Mouse (Mus musculus): ENCODE measurements around the gene Me1. TPM values are rescaled to one million over a fixed set of nuclear protein-coding genes. Genes with fewer than 3 reads are reported as not detected.

Gene Me1
- polyA plus RNA-seq, 1 experiment from 2014 or later = 21.8 TPM

DNA sequence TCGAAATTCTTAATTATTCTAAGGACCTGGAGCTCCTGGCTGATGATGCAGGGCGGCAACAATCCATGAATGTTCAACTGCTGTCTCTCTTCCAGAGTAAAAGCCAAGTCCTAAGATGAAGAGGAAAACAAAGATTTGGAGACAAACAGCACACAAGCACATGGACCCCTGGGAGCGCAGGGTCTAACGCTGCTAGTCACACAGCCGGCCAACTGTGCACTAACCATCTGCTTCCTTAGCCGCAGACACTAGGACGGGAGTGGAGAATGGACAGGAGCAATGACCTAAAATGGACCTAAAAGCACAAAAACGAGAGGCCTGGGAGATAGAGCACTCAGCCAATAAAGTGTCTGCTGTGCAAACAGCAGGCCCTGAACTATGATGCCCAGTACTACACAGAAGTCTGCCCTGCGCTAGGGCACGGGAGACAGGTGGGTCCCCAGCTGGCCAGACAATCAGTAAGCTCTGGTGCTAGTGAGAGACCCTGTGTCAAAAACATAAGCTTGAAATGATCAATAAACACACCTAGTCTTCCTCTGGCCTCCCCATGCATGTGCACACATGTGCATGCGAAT lies 15.8 kb downstream of the Me1 start:
- no peak overlapping the region for H3K9ac ChIP-seq
- H3K4me2 ChIP-seq (replicated peaks) = no peak overlapping the region
- H3K4me1 ChIP-seq = peaks cover 14% of the 10 kb centered on the region
- no peak overlapping the region for H3K27ac ChIP-seq
- WGBS = 85% methylated on average over 11 of the region's 11 CpGs
- 0 out of 2 replicates have a peak, but pooled peaks cover 2% of the 10 kb centered on the region for H3K36me3 ChIP-seq
- ATAC-seq (ENCODE audit: low FRiP score, low read depth) = no peak
- no peaks in the 10 kb centered on the region for H3K9me3 ChIP-seq
- no peak overlapping the region for H3K4me3 ChIP-seq
- no peaks in the 10 kb centered on the region for H3K27me3 ChIP-seq

DNA sequence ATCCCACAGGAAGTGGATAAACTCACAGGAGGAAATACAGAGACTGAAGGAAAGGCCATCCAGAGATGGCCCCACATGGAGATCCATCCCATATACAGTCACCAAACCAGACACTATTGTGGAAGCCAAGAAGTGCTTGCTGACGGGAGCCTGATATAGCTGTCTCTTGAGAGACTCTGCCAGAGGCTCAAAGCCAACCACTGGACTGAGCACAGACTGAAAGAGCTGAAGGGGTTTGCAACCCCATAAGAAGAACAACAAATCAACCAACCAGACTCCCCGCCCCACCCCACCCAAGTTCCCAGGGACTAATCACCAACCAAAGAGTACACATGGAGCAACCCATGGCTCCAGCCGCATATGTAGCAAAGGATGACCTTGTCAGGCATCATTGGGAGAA lies 19.5 kb downstream of the Me1 start:
- WGBS = 92% methylated on average over 3 of the region's 3 CpGs
- Histone ChIP-seq H3K9me3 (no peaks in the 10 kb centered on the region), H3K4me3 (no peak overlapping the region), H3K4me1 (peaks cover 16% of the 10 kb centered on the region), H3K4me2 (replicated peaks) (no peak overlapping the region), H3K9ac (no peak overlapping the region), H3K27ac (no peak overlapping the region), H3K27me3 (no peaks in the 10 kb centered on the region), H3K36me3 (0 out of 2 replicates have a peak, but pooled peaks cover 2% of the 10 kb centered on the region)
- no peak for ATAC-seq (ENCODE audit: low FRiP score, low read depth)

DNA sequence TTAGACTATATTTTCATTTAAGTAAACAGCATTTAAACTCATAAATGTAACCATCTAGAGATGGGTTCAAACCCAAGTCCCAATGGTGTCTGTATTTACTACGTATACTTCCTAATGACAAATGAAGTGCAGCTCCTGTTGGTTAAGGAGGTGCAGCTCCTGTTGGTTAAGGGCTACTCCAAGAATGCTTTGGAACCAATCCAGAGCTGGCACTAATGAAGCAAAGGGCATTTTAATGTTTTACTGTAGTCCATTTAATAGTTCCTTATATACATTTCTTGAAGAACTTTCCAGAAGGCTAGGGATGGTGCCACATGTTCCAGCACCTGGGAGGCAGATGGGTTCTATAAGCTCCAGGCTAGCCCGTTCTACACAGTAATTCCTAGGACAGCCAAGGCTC lies 20.3 kb downstream of the Me1 start:
- no peaks in the 10 kb centered on the region for H3K9me3 ChIP-seq
- no peak overlapping the region for H3K9ac ChIP-seq
- no peak overlapping the region for H3K4me2 ChIP-seq (replicated peaks)
- no peak for ATAC-seq (ENCODE audit: low FRiP score, low read depth)
- H3K27me3 ChIP-seq = no peaks in the 10 kb centered on the region
- H3K4me1 ChIP-seq = peaks cover 16% of the 10 kb centered on the region
- WGBS = 78% methylated on average over 2 of the region's 2 CpGs
- 0 out of 2 replicates have a peak, but pooled peaks cover 2% of the 10 kb centered on the region for H3K36me3 ChIP-seq
- no peak overlapping the region for H3K4me3 ChIP-seq
- H3K27ac ChIP-seq = no peak overlapping the region

DNA sequence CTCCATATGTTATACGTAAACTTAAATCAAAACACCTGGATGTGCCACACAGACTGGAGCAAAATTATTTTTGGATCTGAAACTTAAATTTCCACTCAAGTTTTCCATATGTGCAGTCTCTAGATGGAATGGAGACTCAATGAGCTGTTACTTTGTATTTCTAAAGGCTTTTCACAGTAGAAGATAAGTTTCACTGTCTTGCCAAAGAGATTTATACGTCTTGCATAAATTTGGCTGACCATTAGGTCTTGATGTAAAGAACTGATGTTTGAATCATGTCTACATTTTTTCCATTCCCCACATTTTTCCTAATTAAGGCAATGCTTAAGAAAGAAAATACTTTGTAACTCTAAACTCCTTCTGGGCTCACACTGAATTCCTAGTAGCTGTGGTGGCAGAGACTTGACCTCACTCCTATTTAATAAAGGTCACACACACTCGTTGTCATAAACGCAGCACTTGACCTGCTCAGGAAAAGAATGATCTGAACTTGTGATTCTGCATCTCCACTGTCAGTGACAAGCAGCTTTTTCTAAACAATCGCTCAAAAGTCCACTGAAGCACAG lies 22.8 kb downstream of the Me1 start:
- Histone ChIP-seq H3K36me3 (0 out of 2 replicates have a peak, but pooled peaks cover 2% of the 10 kb centered on the region), H3K27ac (peak overlapping the region; percentile 39; the same call in 1 of the 2 replicates), H3K9ac (no peak overlapping the region), H3K4me1 (peaks cover 16% of the 10 kb centered on the region), H3K4me3 (no peak overlapping the region), H3K9me3 (no peaks in the 10 kb centered on the region), H3K27me3 (no peaks in the 10 kb centered on the region), H3K4me2 (replicated peaks) (no peak overlapping the region)
- ATAC-seq (ENCODE audit: low FRiP score, low read depth) = no peak
- 40% methylated on average over 5 of the region's 5 CpGs for WGBS

DNA sequence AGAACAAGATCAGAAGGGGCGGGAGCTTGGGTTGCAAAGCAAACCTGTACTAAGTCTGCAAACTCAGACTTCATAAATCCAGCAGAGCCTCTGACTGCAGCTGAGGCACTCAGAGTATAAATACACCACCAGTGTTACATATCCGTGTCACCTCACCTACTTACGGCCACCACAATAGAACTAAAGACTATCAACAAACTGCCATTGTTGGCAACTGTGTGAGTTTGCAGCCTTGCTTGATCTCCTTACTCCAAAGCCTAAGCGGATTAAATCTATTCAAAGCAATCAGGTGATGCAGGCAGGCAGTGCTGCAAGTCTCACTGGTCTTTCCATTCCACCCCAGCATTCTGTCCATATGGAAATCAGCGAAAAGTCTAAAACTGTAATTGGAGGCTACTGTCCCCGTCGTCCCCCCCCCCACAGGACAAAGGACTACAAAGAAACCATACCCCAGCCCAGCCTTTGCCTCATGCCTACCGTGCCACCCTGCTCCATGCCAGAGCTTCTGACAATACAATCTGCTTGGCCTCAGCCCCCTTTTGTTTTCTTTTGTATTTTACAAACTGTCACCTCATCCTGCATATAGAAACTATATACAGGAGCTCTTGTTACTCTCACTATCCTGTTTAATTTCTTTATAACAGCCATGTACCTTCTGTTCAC lies 27.0 kb downstream of the Me1 start:
- no peaks in the 10 kb centered on the region for H3K27me3 ChIP-seq
- H3K4me3 ChIP-seq = no peak overlapping the region
- no peaks in the 10 kb centered on the region for H3K36me3 ChIP-seq
- no peak for ATAC-seq (ENCODE audit: low FRiP score, low read depth)
- 62% methylated on average over 8 of the region's 8 CpGs for WGBS
- no peak overlapping the region for H3K9ac ChIP-seq
- no peak overlapping the region for H3K27ac ChIP-seq
- H3K9me3 ChIP-seq = no peaks in the 10 kb centered on the region
- H3K4me2 ChIP-seq (replicated peaks) = no peak overlapping the region
- H3K4me1 ChIP-seq = peaks cover 16% of the 10 kb centered on the region

DNA sequence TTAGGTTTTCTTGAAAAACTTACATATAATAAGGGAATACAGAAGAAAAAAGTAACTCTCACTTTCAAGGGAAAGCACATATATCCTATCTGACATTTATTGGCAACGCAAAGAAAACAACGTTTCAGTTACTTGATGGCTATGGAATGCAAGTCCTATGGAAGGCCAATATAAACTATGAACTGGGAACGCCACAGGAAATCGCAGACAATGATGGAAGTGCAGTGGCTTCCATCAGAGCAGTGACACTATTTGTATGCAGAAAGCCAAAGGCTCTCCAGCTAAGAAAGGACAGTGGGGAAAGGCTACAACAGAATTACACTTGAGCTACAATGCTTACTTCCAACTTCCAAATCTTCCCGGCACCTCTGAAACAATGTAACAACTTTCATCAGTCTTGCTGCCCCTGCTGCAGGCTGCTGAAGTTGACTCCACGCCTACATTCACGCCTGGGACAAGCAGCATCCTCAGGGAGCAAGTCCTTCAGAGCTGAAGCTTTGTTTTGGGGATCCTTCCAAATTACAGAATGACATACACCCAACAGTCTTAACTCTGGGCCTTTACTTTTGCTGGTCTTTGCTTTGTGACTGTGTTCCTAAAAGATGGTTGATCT lies 28.5 kb downstream of the Me1 start:
- no peak overlapping the region for H3K9ac ChIP-seq
- H3K4me3 ChIP-seq = no peak overlapping the region
- no peaks in the 10 kb centered on the region for H3K9me3 ChIP-seq
- 82% methylated on average over 7 of the region's 7 CpGs for WGBS
- H3K27me3 ChIP-seq = no peaks in the 10 kb centered on the region
- H3K27ac ChIP-seq = no peak overlapping the region
- peaks cover 6% of the 10 kb centered on the region for H3K4me1 ChIP-seq
- H3K4me2 ChIP-seq (replicated peaks) = no peak overlapping the region
- ATAC-seq (ENCODE audit: low FRiP score, low read depth) = no peak
- 0 out of 2 replicates have a peak, but pooled peaks cover 1% of the 10 kb centered on the region for H3K36me3 ChIP-seq

DNA sequence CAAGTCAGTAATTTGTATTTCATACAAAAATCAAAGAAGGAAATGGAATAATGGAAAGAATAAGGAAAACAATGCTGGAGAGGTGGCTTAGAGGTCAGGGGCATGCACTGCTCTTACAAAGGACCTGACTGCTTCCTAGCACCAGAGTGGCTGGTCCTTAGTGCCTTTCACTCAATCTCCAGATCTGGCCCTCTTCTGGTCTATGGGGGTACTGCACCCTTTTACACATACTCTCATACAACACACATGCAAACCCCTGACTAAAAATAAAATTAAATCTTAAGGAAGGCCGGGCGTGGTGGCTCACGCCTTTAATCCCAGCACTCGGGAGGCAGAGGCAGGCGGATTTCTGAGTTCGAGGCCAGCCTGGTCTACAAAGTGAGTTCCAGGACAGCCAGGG lies 34.1 kb downstream of the Me1 start:
- H3K4me2 ChIP-seq (replicated peaks) = no peak overlapping the region
- H3K4me1 ChIP-seq = peaks cover 4% of the 10 kb centered on the region; the same call in 1 of the 2 replicates
- H3K27me3 ChIP-seq = no peaks in the 10 kb centered on the region
- no peak overlapping the region for H3K27ac ChIP-seq
- H3K9me3 ChIP-seq = peaks cover 5% of the 10 kb centered on the region; the same call in 1 of the 2 replicates
- H3K36me3 ChIP-seq = 0 out of 2 replicates have a peak, but pooled peaks cover 3% of the 10 kb centered on the region
- ATAC-seq (ENCODE audit: low FRiP score, low read depth) = no peak
- no peak overlapping the region for H3K4me3 ChIP-seq
- 93% methylated on average over 6 of the region's 6 CpGs for WGBS
- H3K9ac ChIP-seq = no peak overlapping the region

DNA sequence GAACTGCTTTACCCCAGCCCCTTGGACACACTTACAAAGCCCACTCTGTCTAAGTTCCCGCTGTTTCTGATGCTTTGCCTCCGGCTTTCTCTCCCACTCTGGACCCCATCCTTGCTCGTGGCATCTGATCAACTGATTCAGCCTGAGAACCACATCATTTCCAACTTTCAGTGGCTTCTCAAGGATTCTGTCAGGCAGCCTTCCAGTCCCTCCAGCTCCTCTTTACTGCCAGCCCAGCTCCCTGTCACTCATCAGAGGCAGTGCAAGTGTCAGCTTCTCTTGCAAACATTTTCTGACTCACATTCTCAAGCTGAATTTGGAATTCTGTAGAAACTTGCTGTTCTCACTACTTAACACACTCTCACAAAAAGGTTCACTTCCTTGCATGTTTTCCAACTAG lies 34.5 kb downstream of the Me1 start:
- H3K27me3 ChIP-seq = no peaks in the 10 kb centered on the region
- ATAC-seq (ENCODE audit: low FRiP score, low read depth) = no peak
- H3K4me2 ChIP-seq (replicated peaks) = no peak overlapping the region
- H3K36me3 ChIP-seq = 0 out of 2 replicates have a peak, but pooled peaks cover 3% of the 10 kb centered on the region
- WGBS = 90% methylated on average over 3 of the region's 3 CpGs
- no peak overlapping the region for H3K9ac ChIP-seq
- H3K4me3 ChIP-seq = no peak overlapping the region
- H3K27ac ChIP-seq = no peak overlapping the region
- peaks cover 5% of the 10 kb centered on the region; the same call in 1 of the 2 replicates for H3K9me3 ChIP-seq
- H3K4me1 ChIP-seq = peaks cover 4% of the 10 kb centered on the region; the same call in 1 of the 2 replicates

DNA sequence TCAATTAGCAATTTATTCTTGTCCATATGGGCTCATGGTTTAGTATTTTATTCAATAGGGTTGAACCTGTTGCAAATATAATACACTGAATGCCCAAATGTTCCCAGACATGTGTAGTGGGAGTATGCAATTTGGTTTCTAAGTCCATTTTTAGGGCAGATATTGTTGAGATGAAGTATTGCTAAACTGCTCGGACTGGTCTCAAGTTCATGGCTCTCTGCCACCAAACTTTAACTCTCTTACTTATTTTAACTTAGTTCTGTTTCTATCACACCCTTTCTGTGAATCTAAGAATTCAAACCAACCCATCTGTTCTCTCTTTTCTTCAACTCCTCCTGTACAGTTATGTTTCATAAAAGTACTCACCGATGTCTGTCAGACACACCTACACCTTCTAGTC lies 35.4 kb downstream of the Me1 start:
- Histone ChIP-seq H3K27me3 (no peaks in the 10 kb centered on the region), H3K9me3 (peaks cover 5% of the 10 kb centered on the region; the same call in 1 of the 2 replicates), H3K36me3 (0 out of 2 replicates have a peak, but pooled peaks cover 3% of the 10 kb centered on the region), H3K27ac (no peak overlapping the region), H3K4me3 (no peak overlapping the region), H3K9ac (no peak overlapping the region), H3K4me2 (replicated peaks) (no peak overlapping the region), H3K4me1 (peaks cover 4% of the 10 kb centered on the region; the same call in 1 of the 2 replicates)
- no peak for ATAC-seq (ENCODE audit: low FRiP score, low read depth)
- 81% methylated on average over 2 of the region's 2 CpGs for WGBS

DNA sequence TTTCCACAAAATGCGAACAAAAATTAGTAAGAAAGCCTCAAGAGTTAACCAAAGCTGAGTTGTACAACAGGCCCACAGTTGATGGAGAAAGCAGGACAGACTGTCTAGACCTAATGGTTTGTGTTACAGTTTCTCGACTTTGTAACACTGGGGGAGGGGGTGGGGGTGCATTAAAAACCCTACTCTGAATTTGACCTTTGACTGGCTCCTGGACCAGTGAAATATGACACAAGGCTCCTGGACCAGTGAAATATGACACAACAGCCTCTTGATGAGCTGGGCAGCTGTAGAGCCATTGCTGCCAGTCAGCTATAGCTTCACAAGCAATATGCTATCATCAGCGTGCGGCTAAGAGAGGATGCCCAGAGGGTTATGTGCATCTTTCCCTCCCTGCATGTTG lies 37.4 kb downstream of the Me1 start:
- ATAC-seq (ENCODE audit: low FRiP score, low read depth) = peak; percentile 67
- Histone ChIP-seq H3K9me3 (peaks cover 5% of the 10 kb centered on the region; the same call in 1 of the 2 replicates), H3K9ac (no peak overlapping the region), H3K4me2 (replicated peaks) (no peak overlapping the region), H3K27me3 (no peaks in the 10 kb centered on the region), H3K36me3 (peaks cover 3% of the 10 kb centered on the region; the same call in 1 of the 2 replicates), H3K27ac (no peak overlapping the region), H3K4me3 (no peak overlapping the region), H3K4me1 (peaks cover 4% of the 10 kb centered on the region; the same call in 1 of the 2 replicates)
- 60% methylated on average over 4 of the region's 4 CpGs for WGBS

DNA sequence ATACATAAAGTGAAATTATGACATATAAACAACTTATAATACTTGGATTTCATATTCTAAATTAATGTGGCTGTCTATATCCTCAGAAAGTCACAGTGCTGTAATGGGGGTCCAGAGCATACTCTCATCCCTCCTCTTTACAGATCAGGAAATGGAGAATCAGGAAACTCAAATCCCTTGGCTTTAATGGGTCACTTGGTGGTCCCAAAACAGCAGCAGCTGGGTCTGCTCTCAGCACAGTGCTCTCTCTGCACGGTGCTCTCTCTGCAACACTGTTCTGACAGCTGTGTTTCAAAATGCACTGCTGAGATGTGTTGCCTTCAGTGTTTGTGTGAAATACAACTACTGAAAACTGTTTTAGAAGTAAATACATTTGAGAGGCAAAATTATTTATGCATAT lies 43.6 kb downstream of the Me1 start:
- Histone ChIP-seq H3K27ac (no peak overlapping the region), H3K9ac (no peak overlapping the region), H3K4me2 (replicated peaks) (no peak overlapping the region), H3K4me1 (peaks cover 9% of the 10 kb centered on the region; the same call in 1 of the 2 replicates), H3K9me3 (no peaks in the 10 kb centered on the region), H3K4me3 (no peak overlapping the region), H3K36me3 (no peaks in the 10 kb centered on the region; the same call in 1 of the 2 replicates), H3K27me3 (no peaks in the 10 kb centered on the region)
- 48% methylated on average over 1 of the region's 1 CpGs for WGBS
- no peak for ATAC-seq (ENCODE audit: low FRiP score, low read depth)

DNA sequence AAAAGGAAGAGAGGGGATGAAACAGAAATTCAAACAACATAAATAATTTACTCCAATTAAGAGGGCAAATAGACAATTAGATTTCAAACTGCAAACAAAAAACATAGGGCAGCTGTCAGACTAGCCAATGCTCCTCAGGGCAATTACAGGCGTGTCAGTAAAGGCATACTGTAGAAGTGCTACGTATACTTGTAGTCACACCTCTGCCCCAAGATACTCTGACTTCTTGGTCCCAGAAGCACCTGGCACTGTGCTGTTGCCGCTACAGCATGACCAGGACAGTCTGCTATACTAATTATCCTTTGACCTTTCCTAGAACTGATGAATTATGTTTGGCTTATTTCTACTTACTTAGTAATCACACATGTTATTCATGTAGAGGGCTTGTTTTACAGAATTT lies 44.5 kb downstream of the Me1 start:
- Histone ChIP-seq H3K9ac (no peak overlapping the region), H3K27ac (no peak overlapping the region), H3K9me3 (no peaks in the 10 kb centered on the region), H3K4me3 (no peak overlapping the region), H3K4me1 (peaks cover 9% of the 10 kb centered on the region; the same call in 1 of the 2 replicates), H3K36me3 (no peaks in the 10 kb centered on the region; the same call in 1 of the 2 replicates), H3K4me2 (replicated peaks) (no peak overlapping the region), H3K27me3 (no peaks in the 10 kb centered on the region)
- 58% methylated on average over 3 of the region's 3 CpGs for WGBS
- ATAC-seq (ENCODE audit: low FRiP score, low read depth) = no peak
